Mouse (Mus musculus) stomach, postnatal 0 days (tissue): ENCODE measurements at regions not wholly inside any gene's neighbourhood (a gene's known extent, or its start where the extent isn't known, plus 50 kb on each side); places are given as distances from the start of the nearest gene placed in this dataset.

ENCODE experiments used
- CTCF ChIP-seq: IDR thresholded peaks from 2 replicates; pipeline ENCODE4 v1.5.1; 2016; ENCODE audit warnings: antibody characterized with exemption, low read depth, mild to moderate bottlenecking, moderate library complexity
- EP300 ChIP-seq: optimal IDR thresholded peaks from 2 replicates; pipeline ENCODE3; 2016; ENCODE audit warnings: antibody characterized with exemption

GRCm38 (mm10) chr12:46416250-46416649 is 402.5 kb downstream of the Nova1 start:
- TF ChIP-seq CTCF (no peak), EP300 (no peak)
